Mouse (Mus musculus) kidney, postnatal 4 days (tissue): ENCODE measurements around the gene Plpp1.
A peak's percentile ranks its signal among the peaks of the same experiment; 100 is the strongest.

Experiments used
- DNase-seq, 2 experiments: peaks; one replicate each; pipeline ENCODE4 v3.0.0; 2021; ENCODE audit warnings: mixed read lengths in 2 of 2

Gene Plpp1

DNA sequence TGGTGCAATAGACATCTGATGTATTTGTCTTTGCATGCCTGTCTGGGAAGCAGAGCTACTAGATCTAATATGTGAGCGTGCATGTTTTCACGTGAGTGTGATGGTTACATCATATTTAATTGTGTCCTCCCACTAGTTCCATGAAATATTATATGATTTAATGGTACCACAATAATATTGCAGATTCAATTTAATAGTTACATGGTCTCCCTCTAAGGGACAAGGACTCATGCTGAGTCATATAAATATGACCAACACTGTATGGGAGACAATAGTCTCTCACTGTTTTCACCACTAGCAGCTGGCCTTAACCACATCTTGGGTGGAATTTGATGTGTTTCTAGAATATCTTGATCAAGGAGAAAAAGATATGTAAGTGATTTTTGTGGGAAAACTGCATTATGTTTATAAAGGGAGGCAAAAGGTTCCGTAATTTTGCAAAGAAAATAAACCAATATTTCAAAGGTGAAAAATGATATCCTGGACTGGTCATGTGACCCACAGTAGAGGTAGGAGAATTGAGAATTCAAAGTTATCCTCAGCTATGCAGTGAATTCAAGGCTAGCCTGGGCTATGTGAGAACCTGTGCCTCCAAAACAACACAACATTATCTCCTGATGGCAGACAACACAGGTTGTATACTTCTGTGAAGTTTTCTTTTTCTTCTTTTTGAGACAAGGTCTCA, 26.5 kb upstream of the Plpp1 start:
- no peak for DNase-seq

DNA sequence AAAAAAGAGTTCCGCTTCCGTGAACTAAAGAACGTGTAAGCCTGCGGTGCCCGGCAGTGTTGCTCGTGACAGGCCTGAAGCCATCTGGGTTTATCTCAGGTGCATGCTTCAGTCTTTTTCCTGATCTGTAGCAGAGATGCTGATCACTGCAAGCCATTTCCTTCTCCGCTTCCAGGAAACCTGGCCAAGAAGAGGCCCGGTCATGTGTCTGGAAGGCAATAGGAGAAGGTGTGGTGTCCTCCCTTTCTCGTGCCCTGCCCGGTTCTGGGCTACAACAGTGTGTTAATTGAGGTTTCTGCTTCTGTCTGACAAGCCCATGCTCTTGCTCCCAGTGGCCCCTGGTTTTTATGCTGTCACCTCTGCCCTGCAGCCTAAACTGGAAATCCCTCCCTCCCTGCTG, 24.7 kb upstream of the Plpp1 start:
- no peak for DNase-seq

DNA sequence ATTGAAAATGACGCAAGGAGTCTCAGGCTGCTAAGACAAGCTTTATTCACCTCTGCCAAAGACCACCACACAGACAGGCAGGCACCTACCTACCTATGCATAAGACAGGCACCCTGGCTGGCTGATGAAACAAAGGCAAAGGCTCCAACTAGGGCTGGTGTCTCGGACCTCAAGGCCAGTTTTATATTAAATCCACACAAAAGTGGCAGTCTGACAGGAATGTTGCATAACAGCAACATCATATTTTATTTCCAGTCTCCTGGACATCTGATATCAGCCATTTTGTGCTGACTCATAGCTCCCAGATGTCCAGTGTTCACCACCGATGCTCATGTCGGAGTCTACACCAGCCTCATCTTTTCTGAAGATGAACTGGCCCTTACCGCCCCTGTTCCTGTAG, 22.2 kb upstream of the Plpp1 start:
- no peak for DNase-seq

DNA sequence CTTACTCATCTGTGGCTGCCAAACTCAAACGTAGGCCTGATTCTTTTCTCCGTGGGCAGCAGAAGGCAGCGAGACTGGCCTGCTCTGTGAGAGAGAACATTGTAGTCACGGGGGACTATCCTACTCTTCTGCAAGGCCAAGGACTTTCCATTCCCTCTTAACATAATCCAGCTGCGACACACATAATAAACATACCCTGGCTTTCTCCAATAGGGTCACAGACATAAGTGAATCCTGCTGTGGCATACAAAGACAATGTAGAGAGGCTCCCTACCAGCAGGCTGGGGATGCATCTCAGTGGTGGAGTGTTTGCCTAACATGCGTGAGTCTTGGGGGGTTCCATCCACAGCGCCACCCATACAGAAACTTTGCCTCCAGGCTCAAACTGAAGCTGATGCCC, 15.3 kb upstream of the Plpp1 start:
- DNase-seq, result no peak

DNA sequence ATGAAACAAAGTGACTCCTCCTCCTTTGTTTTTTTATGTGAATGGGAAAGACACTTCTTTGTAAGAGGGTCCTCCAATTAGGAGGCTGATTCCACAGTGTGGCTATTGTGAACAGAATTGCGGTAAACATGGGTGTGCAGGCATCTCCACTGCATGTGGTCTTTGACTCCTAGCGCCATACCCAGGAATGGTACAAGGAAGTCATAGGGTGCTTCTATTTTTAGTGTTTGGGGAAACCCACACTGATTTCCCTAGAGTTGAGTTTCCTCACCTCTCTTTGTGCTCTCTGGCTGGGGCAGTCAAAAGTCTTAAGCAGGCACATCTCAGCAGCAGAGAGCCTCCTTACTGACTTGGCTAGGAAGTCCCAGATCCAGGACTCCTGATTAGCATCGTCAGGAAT, 14.4 kb upstream of the Plpp1 start:
- DNase-seq, result no peak

DNA sequence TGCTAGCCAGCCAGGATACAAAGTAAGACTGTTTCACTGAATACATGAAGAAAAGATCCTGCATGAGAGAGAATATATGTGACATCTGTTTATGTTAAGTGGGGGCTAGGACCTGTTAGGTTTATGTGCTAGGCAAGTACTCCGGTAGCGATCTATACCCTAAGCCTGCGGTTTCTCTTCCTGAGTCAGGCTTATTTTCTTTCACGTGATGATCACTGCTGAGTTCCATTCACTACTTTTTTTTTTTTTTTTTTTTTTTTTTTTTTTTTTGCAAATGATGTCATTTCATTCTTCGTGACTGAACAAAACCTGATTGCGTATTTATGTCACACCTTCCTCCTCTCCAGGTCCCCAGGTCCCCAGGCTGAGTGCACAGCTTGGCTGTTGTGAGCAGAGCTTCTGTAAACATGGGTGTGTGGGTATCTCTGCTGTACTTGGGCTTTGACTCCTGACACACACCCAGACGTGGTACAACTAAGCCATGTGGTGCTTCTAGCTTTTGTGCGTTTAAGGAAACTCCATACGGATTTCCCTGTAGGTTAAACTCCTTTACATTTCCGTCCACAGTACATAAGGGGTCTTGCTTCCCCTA, 13.6 kb upstream of the Plpp1 start:
- DNase-seq, result no peak

DNA sequence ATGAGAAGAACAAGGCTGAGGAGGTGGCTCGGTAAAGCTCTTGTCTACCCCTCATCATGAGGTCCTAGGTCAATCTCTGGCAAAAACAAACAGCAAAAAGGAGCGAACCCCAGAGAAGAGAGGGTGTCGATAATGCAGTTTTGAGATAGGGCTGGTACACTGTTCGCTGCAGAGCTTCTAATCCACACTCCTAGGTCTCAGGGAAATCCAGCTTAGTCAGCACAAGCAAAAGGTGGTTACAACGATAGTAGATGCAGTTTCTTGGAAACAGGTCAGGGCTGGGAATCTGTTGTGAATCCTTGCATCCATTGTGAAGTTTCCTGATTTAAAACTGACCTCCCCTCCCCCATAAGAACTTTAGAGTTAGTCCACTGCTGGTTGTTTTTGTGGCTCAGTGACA, 9.8 kb upstream of the Plpp1 start:
- no peak for DNase-seq

DNA sequence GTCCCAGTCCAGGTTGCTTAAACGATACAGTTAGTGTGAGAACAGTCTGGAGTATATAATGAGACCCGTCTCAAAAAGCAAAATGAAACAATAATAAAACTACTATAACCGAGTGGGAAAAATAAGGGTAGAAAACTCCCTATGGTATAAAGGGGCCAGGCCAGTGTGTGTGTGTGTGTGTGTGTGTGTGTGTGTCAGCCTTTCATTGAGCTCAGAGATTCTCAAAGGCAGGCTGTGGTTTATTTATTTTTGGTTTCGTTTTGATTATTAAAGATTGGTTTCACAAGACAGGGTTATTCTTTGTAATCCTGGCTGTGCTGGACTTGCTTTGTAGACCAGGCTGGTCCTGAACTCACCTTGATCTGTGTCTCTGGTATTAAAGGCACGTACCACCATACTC, 8.7 kb upstream of the Plpp1 start:
- DNase-seq, result no peak

DNA sequence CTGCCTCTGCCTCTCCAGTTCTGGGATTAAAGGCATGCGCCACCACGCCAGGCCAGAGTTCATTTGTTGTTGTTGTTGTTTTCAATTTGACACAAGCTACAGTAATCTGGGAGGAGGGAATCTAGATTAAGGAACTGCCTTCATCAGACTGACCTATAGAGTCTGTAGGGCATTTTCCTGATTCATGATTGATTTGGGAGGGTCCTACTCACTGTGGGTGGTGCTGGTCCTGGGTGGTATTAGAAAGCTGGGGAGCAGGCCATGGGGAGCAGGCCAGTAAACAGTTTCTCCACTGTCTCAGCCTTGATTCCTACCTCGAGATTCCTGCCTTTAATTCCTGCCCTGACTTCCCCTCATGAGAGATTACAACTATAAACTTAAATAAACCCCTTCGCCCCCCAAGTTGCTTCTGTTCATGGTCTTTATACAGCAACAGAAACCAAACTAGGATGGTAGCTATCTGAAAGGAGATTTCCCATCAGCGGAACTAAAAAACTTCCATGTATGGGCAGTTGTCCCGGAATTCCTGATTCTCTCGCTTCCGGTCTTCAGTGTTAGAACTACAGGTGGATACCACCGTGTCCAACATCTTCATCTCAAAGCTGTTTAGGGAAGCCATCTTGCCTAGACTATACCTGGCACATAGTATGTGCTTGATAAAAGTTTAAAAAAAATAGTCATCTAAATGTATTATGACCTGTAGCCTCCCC, 2.2 kb upstream of the Plpp1 start:
- DNase-seq, result no peak

DNA sequence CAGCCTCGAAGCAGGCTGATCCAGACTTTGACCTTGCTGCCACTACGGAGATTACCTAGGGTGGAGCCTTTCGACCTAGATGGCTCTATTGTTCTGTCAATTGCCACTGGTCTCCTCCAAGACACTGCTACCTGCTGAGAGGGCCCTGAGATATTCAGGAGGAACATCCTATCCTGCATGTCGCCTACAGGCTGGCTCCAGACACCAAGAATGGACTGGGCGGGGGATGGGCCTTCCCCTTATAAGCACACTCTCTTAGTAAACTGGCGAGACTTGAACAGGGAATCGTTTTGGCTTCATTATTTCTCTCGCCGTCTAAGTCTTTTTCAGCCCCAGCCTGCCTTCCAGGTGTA, 1.7 kb upstream of the Plpp1 start:
- no peak for DNase-seq

DNA sequence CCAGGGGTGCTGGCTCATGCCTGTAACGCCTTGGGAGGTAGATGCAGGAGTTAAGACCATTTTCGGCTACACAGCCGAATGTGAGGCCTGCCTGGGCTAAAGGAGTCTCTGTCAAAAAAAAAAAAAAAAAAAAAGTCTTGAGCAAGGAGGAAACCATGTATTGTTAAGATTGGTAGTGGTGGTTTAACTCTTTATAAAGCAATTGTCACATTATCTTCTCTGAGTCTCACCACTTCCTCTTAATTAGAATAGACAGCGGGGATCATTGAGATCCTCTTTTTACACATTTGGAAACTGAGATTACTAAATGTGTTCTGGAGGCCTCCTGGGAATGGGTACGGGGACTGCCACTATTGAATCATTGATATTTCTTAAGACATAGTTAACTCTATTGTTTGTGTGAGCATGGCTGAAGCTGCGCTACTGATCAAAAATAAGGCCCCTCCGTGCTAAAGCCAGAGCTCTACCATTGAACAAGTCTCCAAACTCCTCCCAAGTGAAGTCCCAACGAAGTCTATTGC, 811 bp upstream of the Plpp1 start:
- no peak for DNase-seq

DNA sequence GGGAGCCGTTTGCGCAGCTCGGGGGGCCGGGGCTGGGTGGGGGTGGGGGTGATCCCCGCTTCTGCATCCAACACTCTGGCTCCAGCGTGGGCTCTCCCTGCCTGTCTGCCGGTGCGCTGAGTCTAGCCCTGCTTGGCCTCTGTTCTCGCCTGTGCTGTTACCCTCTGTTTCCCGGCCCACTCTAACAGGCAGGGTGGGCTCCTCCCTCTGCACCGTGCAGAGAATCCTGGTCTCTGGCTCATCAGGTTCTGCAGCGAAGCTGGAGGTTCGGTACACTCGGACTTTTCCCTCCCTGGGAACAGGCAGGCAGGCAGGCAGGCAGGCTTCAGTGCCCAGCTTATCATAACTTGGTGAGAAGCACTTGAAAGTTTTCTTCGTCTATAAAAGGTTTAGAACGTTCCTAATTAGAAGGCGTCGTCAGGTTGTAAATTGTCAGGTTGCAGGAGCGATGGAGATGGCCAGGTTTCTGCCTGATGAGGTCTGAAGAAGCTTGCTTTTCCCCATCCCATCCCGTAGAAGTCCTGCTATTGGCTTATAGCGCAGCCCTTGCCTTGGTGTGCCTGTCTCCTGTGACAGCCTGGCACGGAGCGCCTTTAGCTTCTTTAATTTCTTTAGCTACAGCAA, 901 bp downstream of the Plpp1 start:
- peak; percentile 48 to 69 for DNase-seq

DNA sequence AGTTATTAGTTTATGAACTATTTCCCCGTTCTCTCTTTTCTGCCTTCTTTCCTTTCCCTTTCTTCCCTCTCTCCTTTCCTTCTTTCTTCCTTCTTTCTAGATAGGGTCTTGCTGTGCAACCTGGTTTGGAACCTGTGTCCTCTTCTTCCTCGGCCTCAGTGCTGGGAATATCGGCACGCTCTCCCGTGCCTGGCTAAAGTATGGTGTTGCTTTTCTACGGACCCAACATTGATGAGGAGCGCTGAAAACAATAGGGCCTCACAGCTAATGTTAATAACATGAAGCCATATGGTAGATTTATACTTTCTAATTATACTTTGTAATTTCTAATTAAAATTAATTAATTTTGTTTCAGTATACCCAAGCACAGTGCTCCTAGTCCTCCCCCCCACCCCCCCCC, 2.5 kb downstream of the Plpp1 start:
- no peak for DNase-seq

DNA sequence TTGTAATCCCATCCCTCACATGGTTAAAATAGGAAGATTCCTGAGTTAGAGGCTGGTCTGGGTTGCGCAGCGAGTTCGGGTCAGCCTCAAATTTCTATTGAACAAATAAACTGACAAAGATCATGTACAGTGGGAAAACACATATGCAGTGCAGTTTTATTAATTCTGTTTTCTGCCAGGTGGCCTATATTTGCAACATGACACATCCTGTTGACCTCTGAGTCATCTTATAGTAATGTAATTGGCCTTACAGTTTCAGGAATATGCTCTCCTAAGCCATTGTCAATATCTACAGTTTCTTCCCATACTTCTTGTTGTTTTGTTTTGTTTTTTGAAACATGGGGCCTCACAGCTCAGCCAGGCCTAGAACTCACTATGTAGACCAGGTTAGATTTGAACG, 3.1 kb downstream of the Plpp1 start:
- no peak for DNase-seq

DNA sequence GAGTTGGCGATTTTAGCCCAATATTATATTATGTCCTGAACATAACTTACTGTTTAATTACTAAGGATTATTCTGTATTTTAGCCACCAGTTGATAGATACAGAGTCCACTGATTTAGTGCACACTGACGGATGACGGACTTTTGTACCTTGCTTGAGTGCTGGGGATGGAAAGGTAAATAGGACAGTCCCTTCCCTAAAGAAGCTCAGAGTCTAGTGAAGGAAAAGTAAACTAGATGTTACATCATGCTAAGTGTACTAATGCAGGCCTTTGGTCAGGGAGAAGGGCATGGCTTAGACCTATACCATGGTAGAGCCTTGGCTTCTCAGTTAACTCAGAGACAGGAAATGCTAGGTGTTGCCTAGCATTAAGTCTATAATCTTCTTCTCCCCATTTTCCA, 4.9 kb downstream of the Plpp1 start:
- DNase-seq, result no peak

DNA sequence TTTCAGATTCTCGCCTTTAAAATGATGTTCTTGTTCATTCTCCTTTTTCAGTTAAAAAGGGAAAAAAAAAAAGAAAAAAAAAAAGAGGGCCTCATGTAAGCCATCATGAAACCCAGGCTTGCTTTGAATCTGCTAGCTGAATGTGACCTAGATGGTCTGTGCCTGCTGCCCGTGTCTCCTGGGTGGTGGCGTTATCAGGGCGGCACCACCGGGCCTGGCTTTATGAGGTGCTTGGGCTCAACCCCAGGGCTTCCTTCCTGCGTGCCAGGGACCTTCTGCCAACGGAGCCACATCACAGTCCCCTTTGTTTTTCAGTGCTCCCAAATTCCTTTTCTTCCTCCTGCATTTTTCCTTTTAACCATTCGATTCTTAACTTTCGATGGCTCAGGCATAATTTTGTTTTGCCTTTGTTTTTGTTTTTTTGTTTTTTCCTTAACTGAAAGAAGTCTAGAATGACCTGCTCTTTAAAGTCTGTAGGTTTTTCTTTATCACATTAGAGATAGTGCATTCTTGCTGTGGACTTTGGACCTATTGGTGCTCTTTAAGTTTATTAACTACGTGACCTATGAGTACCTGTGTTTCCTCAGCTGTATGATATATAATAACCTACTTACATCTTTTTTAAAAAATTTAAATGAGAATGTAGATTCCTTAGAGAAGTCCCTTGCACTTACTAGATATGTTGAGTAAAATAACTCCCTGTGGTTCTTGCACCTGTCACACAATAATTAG, 7.5 kb downstream of the Plpp1 start:
- no peak for DNase-seq

DNA sequence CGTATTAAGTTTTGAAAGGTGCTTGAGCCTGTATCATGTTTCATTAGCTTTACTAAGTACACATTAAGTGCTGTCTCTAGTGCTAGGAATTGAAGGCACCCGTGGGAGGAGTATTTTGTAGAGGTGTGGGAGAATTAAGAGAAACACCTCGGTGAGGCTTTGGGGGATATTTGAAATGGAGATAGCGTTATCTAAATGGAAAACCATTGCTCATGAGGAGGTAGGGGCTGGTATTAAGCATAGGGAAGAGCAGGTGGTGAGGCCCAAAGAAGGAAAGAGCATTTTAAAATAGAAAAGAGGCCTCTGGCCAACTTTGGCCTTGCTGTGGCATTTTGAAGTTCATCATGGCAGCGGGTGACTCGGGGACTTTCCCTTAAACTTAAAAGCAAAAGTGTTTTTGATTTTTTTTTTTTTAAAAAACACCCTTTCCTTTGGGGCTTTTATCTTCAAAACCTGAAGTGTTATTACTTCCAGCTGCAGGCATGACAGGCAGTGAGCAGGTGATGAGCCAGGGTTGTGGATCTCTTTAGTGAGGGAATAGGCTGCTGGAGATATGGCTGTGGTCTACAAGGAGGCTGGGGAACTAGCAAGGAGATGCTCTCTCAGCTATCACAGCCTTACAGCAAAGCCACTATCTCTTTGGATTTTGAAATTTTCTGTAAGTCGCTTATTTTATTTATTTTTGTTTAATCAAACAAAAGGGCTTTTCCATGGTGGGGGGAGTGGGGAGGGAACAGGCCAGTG, 9.1 kb downstream of the Plpp1 start:
- DNase-seq, result no peak

DNA sequence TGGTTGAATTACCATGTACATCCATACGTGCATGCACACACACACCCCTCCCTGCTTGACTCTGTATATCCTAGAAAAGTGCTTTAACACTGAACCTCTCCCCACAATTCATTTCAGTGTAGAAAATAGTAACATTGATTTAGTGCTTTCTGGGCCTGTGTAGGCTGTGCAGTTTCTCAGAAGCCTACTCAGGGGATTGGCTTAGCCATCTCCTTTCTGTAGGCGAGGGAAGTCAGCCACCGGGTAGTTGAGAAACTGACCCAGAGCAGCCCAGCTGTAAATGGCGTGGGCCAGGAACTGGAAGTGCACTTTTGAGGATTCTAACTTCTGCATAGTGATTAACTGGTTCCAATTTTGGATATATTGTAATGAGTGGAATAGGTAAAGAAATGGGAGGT, 9.7 kb downstream of the Plpp1 start:
- no peak for DNase-seq

DNA sequence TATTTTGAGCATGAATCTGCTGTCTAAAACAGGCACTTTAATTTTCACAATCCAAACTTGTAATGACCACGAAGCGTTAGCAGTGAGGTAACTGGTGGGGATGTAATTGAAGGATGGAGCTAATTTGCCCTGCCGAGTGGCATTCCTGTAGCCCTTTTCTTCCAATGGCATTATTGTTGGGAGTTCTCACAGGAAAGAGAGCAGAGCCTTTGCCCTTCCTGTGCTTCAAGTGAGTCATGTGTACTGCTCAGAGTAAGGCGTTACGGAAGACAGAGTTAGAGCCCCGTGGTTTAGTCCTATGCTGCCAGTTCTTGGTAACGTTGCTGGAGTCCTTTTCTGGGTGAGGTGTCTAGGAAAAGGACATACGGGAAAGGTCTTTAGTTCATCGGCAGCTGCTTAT, 10.2 kb downstream of the Plpp1 start:
- peak in 1 of 2 experiments; percentile 16 for DNase-seq

DNA sequence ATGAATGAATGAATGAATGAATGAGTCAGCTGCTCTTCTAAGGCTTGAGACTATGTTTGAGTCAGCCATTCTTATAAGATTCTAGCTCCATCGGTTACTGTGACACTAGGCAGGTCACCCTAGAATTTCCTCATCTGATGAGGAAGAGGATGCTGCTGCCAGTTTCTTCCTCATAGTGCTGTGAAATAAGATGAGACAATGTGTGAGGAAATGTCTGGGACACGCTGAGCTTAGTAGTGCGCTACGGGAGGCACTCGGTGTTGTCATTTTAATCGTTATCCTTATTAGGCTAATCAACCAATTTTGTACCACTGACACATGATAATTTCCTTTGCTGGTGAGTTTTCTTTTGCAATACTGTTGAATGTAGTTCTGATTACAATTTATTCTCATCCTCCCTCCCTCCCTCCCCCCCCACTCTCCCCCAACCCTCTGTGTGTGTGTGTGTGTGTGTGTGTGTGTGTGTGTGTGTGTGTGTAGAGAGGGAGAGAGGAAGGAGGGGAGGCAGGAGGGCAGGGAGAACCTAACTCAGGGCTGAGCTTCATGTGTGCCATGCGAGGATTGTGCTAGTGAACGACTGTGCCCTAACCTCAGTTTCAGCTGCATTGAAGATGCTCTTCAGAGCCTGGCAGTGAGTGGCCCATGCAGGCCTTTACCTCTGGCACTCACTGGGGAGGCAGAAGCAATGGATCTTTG, 11.3 kb downstream of the Plpp1 start:
- no peak for DNase-seq

DNA sequence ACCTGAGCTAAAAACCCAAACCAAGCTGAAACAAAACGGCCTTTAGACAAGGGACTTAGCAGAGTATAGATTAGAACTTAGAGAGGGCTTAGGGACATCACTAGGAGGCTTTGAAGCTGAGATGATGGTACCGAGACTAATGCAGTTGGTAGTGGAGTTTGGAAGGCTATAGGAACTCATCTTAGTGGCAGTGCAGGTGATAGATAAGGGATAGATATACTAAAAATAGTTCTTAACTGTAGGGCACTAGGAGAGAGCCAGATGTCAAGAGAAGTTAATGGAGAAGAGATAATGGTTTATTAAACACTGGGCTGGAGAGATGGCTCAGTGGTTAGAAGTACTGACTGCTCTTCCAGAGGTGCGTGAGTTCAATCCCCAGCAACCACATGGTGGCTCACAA, 15.4 kb downstream of the Plpp1 start:
- DNase-seq, result no peak

DNA sequence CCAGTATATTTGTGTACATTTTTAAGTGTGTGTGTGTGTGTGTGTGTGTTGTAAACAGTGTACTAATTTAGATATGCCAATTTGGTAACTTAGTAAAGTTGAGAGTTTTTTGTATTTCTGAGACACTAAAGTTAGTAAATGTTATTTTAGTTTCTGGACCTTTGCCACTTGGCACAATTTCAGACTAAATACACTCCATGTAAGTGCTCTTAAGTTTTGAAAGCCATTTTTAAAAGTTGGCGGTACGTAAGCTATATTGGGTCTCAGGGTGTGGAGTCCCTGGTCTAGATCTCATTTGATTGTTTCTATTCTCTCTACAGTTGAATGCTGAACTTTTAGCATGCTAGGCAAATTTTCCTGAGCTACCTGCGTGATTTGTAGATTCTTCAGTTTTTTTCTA, 17.5 kb downstream of the Plpp1 start:
- DNase-seq, result no peak
